Mouse (Mus musculus) hindbrain, embryonic 16.5 days (tissue): ENCODE results near the gene Slc35a2. TPM values are rescaled to one million over a fixed set of nuclear protein-coding genes. Genes with fewer than 3 reads are reported as not detected.

ENCODE experiments used
- ATAC-seq: fragments of 200-750 bp; cut with Nextera tagmentation; 2 replicates; pipeline ENCODE4 v1.8.0; 2017; ENCODE audit warnings: moderate TSS enrichment, moderate library complexity
- H3K27ac ChIP-seq: fragments of 300-500 bp; sonication (generic); 2 replicates; pipeline ENCODE4 v1.5.1; 2014; ENCODE audit warnings: low read depth, mild to moderate bottlenecking, control low read depth, low read length, moderate library complexity
- H3K27me3 ChIP-seq: fragments of 300-500 bp; sonication (generic); replicated peaks from 2 replicates; pipeline ENCODE4 v1.6.1; 2014; ENCODE audit warnings: low read length; ENCODE audit not compliant: control insufficient read depth, insufficient read depth
- H3K36me3 ChIP-seq: fragments of 300-500 bp; sonication (generic); 2 replicates; pipeline ENCODE4 v1.6.1; 2014; ENCODE audit warnings: mild to moderate bottlenecking, low read length, moderate library complexity, mixed read lengths; ENCODE audit not compliant: control insufficient read depth, insufficient read depth
- H3K4me1 ChIP-seq: fragments of 300-500 bp; sonication (generic); 2 replicates; pipeline ENCODE4 v1.6.1; 2014; ENCODE audit warnings: low read depth, low read length; ENCODE audit not compliant: control insufficient read depth, insufficient read depth
- H3K4me2 ChIP-seq: fragments of 300-500 bp; sonication (generic); 2 replicates; pipeline ENCODE4 v1.6.1; 2014; ENCODE audit warnings: mild to moderate bottlenecking, low read length, control low read depth, moderate library complexity
- H3K4me3 ChIP-seq: fragments of 300-500 bp; sonication (generic); 2 replicates; pipeline ENCODE4 v1.5.1; 2014; ENCODE audit warnings: mild to moderate bottlenecking, low read length, control low read depth, moderate library complexity
- H3K9ac ChIP-seq: fragments of 300-500 bp; sonication (generic); 2 replicates; pipeline ENCODE4 v1.6.1; 2014; ENCODE audit warnings: low read depth, mild to moderate bottlenecking, control low read depth, low read length, moderate library complexity
- H3K9me3 ChIP-seq: fragments of 300-500 bp; sonication (generic); 2 replicates; pipeline ENCODE4 v1.6.1; 2014; ENCODE audit warnings: mild to moderate bottlenecking, low read length, moderate library complexity; ENCODE audit not compliant: control insufficient read depth
- WGBS: fragments of 180-500 bp; shearing (Covaris S2); extraction: QIAGEN DNeasy Blood & Tissue Kit; methylation state at CpG from one replicate; pipeline ENCODE4 v1.1.7; 2014; 5-methylcytosine and 5-hydroxymethylcytosine counted together
- polyA plus RNA-seq: library from polyadenylated mRNA; unstranded; fragments of >200 nt; fragmentation: Nextera tagmentation; extraction: Ambion mirVana; gene quantifications from 2 replicates; pipeline ENCODE4 v1.2.1, GENCODE M21; 2015

Slc35a2 gene
- polyA plus RNA-seq, 1 experiment from 2014 or later: 50.7 TPM

DNA sequence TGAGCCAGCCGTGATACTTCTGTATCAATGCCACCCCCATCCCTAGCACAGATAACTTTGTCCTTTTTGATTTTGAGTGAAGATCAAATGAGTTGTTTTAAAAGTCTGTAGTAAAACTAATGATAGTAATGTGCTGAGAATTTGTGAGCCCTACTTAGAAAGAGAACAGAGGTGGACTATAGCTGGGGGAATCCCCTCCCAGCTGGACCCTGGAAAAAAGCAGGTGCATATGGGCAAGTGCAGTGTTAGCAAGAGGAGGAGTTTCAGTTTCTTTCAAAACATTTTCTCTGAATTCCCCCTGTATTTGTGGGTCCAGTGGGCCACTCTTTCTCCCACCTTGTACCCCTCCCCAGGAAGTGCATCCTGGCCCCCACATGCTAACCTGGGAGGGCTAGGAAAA lies 20.6 kb upstream of the Slc35a2 start:
- H3K4me1 ChIP-seq: no peaks in the 10 kb centered on the region
- no peak for ATAC-seq
- no peaks in the 10 kb centered on the region for H3K9me3 ChIP-seq
- no peaks in the 10 kb centered on the region for H3K27me3 ChIP-seq
- H3K27ac ChIP-seq: no peak overlapping the region
- H3K9ac ChIP-seq: no peak overlapping the region
- 93% methylated on average over 1 of the region's 1 CpGs for WGBS
- 0 out of 2 replicates have a peak, but pooled peaks cover 4% of the 10 kb centered on the region for H3K36me3 ChIP-seq
- H3K4me3 ChIP-seq: no peak overlapping the region
- H3K4me2 ChIP-seq: no peak overlapping the region

DNA sequence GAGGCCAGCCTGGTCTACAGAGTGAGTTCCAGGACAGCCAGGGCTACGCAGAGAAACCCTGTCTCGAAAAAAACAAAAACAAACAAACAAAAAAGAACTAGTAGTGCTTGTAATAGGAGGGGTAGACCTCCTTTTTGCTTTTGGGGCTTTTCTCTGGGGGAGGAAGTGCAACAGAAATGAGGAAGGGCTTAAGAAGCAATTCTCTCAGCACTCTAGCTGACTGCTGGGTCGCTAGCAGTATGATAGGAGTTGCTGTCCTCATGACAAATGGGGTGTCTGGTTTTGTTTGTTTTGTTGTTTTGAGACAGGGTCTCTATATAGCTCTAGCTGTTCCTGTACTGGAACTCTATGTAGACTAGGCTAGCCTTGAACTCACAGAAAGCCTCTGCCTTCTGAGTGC lies 19.3 kb upstream of the Slc35a2 start:
- no peak overlapping the region for H3K4me3 ChIP-seq
- WGBS: 83% methylated on average over 3 of the region's 3 CpGs
- H3K4me1 ChIP-seq: no peaks in the 10 kb centered on the region
- H3K27ac ChIP-seq: no peak overlapping the region
- H3K27me3 ChIP-seq: no peaks in the 10 kb centered on the region
- no peak overlapping the region for H3K4me2 ChIP-seq
- H3K36me3 ChIP-seq: 0 out of 2 replicates have a peak, but pooled peaks cover 6% of the 10 kb centered on the region
- no peaks in the 10 kb centered on the region for H3K9me3 ChIP-seq
- H3K9ac ChIP-seq: no peak overlapping the region
- ATAC-seq: no peak

DNA sequence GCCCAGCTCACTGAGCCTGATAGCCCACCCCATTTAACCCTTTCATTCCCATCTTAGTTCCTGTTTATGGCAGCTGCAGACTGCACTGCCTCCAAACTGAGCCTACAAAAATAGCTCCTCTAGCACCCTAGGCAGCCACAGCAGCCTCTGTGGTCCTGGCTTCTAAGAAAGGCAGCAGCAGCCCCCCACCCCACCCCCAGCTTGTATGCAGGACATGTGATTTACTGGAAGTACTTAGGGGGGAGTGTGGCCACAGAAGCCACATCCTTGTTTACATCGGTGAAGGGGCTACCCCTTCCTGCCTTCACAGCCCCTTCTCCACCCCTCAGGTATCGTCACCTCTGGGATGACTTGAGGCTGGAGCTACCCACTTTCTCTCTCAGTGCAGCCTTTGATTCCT lies 18.5 kb upstream of the Slc35a2 start:
- Histone ChIP-seq H3K9me3 (no peaks in the 10 kb centered on the region), H3K27me3 (no peaks in the 10 kb centered on the region), H3K4me3 (no peak overlapping the region), H3K27ac (no peak overlapping the region), H3K4me2 (no peak overlapping the region), H3K4me1 (no peaks in the 10 kb centered on the region), H3K9ac (no peak overlapping the region), H3K36me3 (0 out of 2 replicates have a peak, but pooled peaks cover 6% of the 10 kb centered on the region)
- WGBS: 70% methylated on average over 2 of the region's 2 CpGs
- ATAC-seq: no peak

DNA sequence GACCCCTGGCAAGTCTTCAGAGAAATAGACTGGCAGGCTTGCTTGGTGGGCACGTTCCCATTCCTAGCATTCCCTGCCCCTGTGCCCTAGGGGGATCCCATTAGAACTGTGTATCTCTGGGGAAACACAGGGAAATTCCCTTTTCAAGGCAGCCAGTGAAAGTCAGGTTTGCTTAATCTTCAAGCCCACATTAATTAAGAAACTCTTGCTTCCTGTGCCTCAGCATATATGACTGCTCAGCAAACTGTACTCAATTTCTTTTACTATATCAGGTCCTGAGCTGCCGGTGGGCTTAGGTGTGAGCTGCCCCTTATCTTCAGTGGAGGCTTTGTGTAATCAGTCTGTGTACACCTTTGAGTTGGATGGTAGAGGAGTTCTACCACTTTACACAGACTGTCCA lies 18.0 kb upstream of the Slc35a2 start:
- no peaks in the 10 kb centered on the region for H3K27me3 ChIP-seq
- H3K4me1 ChIP-seq: no peaks in the 10 kb centered on the region
- no peak overlapping the region for H3K4me2 ChIP-seq
- H3K27ac ChIP-seq: no peak overlapping the region
- H3K9me3 ChIP-seq: no peaks in the 10 kb centered on the region
- 0 out of 2 replicates have a peak, but pooled peaks cover 6% of the 10 kb centered on the region for H3K36me3 ChIP-seq
- H3K4me3 ChIP-seq: no peak overlapping the region
- H3K9ac ChIP-seq: no peak overlapping the region
- WGBS: 69% methylated on average over 2 of the region's 2 CpGs
- ATAC-seq: no peak

DNA sequence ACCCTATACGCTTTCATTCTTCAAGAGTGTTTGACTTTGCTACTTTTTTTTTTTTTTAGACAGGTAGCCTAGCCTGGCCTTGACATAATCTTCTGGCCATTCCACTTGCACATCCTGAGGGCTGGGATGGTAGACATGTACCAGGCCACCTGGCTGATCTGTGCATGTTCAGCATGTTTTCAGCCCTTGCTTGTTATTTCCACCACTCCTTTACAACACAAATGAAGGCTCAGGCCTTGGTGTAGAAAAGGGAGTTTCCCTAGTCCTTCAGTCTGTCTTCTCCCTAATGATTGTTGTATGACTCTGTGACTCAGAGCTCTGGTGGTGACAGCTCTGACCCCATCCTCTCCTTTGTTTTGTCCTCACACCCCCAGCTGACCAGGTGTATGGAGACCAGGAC lies 16.7 kb upstream of the Slc35a2 start:
- Histone ChIP-seq H3K4me3 (no peak overlapping the region), H3K36me3 (0 out of 2 replicates have a peak, but pooled peaks cover 6% of the 10 kb centered on the region), H3K9me3 (no peaks in the 10 kb centered on the region), H3K4me1 (no peaks in the 10 kb centered on the region), H3K27ac (no peak overlapping the region), H3K9ac (no peak overlapping the region), H3K4me2 (no peak overlapping the region), H3K27me3 (no peaks in the 10 kb centered on the region)
- 100% methylated on average over 1 of the region's 1 CpGs for WGBS
- no peak for ATAC-seq

DNA sequence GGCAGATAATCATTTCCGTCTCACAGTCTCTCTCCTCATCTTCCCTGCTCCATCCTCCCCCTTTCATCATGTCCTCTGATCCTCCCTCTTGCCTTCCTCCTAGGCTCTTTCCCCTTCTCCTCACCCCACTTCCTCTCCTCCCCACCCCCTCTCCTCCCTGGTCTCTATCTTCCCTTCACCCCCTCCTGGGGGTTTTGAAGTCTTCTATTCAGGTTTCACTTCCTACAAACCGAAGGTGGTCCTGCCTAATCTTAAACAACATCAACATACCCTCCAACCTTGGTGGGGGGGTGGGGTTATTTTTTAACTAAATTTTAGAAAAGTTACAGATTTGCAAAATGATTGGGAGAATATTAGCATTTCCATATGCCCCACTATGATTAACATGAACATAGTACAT lies 15.3 kb upstream of the Slc35a2 start:
- Histone ChIP-seq H3K36me3 (0 out of 2 replicates have a peak, but pooled peaks cover 6% of the 10 kb centered on the region), H3K9ac (no peak overlapping the region), H3K4me2 (no peak overlapping the region), H3K4me1 (no peaks in the 10 kb centered on the region), H3K9me3 (no peaks in the 10 kb centered on the region), H3K4me3 (no peak overlapping the region), H3K27me3 (no peaks in the 10 kb centered on the region), H3K27ac (no peak overlapping the region)
- WGBS: 47% methylated on average over 2 of the region's 2 CpGs
- no peak for ATAC-seq

DNA sequence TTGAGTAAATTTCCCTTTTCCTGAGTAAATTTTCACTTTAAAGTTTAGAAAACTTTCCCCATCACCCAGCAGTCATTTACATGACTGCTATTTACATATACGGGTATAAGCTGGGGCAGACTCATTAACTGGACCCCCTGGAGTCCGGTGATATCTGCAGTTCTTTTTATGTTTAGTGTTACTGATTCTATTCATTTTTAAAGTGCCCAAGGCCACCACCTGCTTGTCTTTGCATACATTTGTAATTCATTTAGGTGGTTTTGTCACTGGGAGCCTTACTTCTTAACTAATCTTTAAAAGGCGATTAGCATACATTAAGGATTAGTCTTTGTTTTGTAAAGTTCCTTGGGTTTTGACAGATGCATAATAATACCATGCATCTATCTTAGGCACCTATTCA lies 14.0 kb upstream of the Slc35a2 start:
- Histone ChIP-seq H3K4me3 (no peak overlapping the region), H3K27me3 (no peaks in the 10 kb centered on the region), H3K4me2 (no peak overlapping the region), H3K9me3 (no peaks in the 10 kb centered on the region), H3K9ac (no peak overlapping the region), H3K27ac (no peak overlapping the region), H3K36me3 (0 out of 2 replicates have a peak, but pooled peaks cover 6% of the 10 kb centered on the region), H3K4me1 (no peaks in the 10 kb centered on the region)
- ATAC-seq: no peak
- WGBS: 37% methylated on average over 3 of the region's 3 CpGs

DNA sequence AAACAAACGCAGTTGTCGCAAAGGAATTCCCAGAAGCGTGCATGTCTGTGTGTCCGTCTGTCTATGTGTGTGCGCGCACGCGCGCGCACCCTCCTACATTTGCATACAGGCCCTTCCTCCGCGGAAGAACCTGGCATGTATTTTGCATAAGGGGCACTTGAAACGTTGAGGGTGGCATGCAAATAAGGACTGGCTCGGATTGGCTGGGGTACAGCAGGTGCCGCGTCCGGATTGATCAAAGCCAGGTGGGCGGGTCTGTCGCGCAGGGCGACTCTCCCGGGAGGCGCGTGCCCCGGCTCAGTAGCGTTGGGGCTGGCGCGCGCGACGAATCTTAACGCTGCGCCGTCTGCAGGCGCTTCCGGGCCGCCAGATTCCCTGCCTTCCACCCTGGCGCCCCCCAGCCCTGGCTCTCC lies 5.8 kb upstream of the Slc35a2 start, which contains the start of gene Pim2:
Gene Pim2, plus strand, starts transcription at position 256 of the 413 bp plus-strand sequence.
- Histone ChIP-seq H3K4me3 (peak within 1 kb of the TSS; percentile 56), H3K4me2 (peak within 1 kb of the TSS; percentile 72), H3K9me3 (no peaks in the 10 kb centered on the region), H3K27me3 (no peaks in the 10 kb centered on the region), H3K9ac (peak within 1 kb of the TSS; percentile 67), H3K27ac (peak within 1 kb of the TSS; percentile 71), H3K4me1 (peaks cover 2% of the 10 kb centered on the region), H3K36me3 (no peaks in the 10 kb centered on the region)
- ATAC-seq: peak; percentile 91
- WGBS: 14% methylated on average over 38 of the region's 38 CpGs

DNA sequence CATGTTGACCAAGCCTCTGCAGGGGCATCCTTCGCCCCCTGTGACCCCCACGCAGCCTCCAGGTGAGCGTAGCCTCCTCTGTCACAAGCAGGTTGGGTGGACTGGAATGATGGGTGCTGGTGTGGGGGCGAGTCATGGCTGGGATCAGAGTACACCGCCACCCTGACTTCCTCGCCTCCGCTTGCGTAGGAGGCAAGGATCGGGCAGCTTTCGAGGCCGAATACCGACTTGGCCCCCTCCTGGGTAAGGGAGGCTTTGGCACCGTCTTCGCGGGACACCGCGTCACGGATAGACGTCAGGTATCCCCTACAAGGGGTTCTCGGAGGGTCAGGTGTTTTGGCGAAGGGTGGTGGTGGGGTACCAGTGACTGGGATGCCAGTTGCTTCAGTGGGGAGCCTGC lies 5.3 kb upstream of the Slc35a2 start:
- peak; percentile 41 for ATAC-seq
- Histone ChIP-seq H3K27ac (peak overlapping the region; percentile 71), H3K9me3 (no peaks in the 10 kb centered on the region), H3K4me1 (peaks cover 2% of the 10 kb centered on the region), H3K36me3 (no peaks in the 10 kb centered on the region), H3K27me3 (no peaks in the 10 kb centered on the region), H3K9ac (peak overlapping the region; percentile 67), H3K4me3 (peak overlapping the region; percentile 56), H3K4me2 (peak overlapping the region; percentile 72)
- WGBS: 30% methylated on average over 21 of the region's 21 CpGs

DNA sequence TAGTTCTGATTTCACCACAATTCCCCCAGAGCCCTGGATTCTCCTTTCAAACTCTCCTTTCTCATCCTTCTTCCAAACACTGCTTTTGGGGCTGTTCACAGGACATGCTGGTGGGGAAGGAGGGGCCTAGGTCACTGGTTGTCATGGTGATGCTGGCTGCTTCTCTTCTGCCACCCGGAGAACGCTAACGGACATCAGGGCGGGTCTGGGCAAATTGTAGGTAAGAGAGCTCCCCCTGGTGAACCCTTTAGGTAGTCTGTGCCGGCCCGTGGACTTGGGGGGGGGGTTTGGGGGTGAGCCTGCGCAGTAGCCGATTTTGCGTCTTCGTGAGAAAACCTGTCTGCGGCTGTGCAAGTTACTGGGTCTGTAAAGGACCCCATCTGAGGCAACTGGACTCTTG lies 4.0 kb upstream of the Slc35a2 start:
- H3K4me1 ChIP-seq: peaks cover 2% of the 10 kb centered on the region
- H3K4me3 ChIP-seq: peak overlapping the region; percentile 56
- H3K36me3 ChIP-seq: no peaks in the 10 kb centered on the region
- H3K27ac ChIP-seq: no peak overlapping the region
- H3K9ac ChIP-seq: no peak overlapping the region
- H3K27me3 ChIP-seq: no peaks in the 10 kb centered on the region
- no peaks in the 10 kb centered on the region for H3K9me3 ChIP-seq
- peak overlapping the region; percentile 72 for H3K4me2 ChIP-seq
- 10% methylated on average over 11 of the region's 11 CpGs for WGBS
- peak; percentile 59 for ATAC-seq
